Mouse (Mus musculus) forebrain, postnatal 0 days (tissue): ENCODE measurements around the gene Shank1. TPM values are rescaled to one million over a fixed set of nuclear protein-coding genes. Genes with fewer than 3 reads are reported as not detected.

Experiments
- ATAC-seq: fragments of 200-750 bp; cut with Nextera tagmentation; 2 replicates; pipeline ENCODE4 v1.8.0; 2017; ENCODE audit warnings: mild to moderate bottlenecking, moderate library complexity
- DNase-seq: peaks from one replicate; pipeline ENCODE4 v3.0.0-alpha.2; 2015
- H3K27ac ChIP-seq: fragments of 300-500 bp; sonication (generic); 2 replicates; pipeline ENCODE4 v1.5.1; 2014; ENCODE audit warnings: low read depth, mild to moderate bottlenecking, antibody characterized with exemption, low read length, moderate library complexity, mixed read lengths
- H3K27me3 ChIP-seq: fragments of 300-500 bp; sonication (generic); 2 replicates; pipeline ENCODE4 v1.6.1; 2014; ENCODE audit warnings: mild to moderate bottlenecking, low read length, mixed read lengths; ENCODE audit not compliant: insufficient read depth
- H3K36me3 ChIP-seq: fragments of 300-500 bp; sonication (generic); 2 replicates; pipeline ENCODE4 v1.6.1; 2014; ENCODE audit warnings: mild to moderate bottlenecking, moderate library complexity; ENCODE audit not compliant: insufficient read depth
- H3K4me1 ChIP-seq: fragments of 300-500 bp; sonication (generic); 2 replicates; pipeline ENCODE4 v1.6.1; 2014; ENCODE audit warnings: antibody characterized with exemption; ENCODE audit not compliant: insufficient read depth
- H3K4me2 ChIP-seq: fragments of 300-500 bp; sonication (generic); 2 replicates; pipeline ENCODE4 v1.6.1; 2014; ENCODE audit warnings: low read depth, mild to moderate bottlenecking, moderate library complexity
- H3K4me3 ChIP-seq: fragments of 300-500 bp; sonication (generic); 2 replicates; pipeline ENCODE4 v1.5.1; 2014; ENCODE audit warnings: low read depth, low read length, mixed read lengths
- H3K9ac ChIP-seq: fragments of 300-500 bp; sonication (generic); 2 replicates; pipeline ENCODE4 v1.6.1; 2014; ENCODE audit warnings: mild to moderate bottlenecking
- H3K9me3 ChIP-seq: fragments of 300-500 bp; sonication (generic); 2 replicates; pipeline ENCODE4 v1.6.1; 2016; ENCODE audit warnings: low read length
- CTCF ChIP-seq: sonication (generic); IDR thresholded peaks from 2 replicates; pipeline ENCODE4 v1.5.1; 2016; ENCODE audit warnings: antibody characterized with exemption, control low read depth, low read depth
- WGBS: fragments of 180-500 bp; shearing (Covaris S2); extraction: QIAGEN DNeasy Blood & Tissue Kit; methylation state at CpG from one replicate; pipeline ENCODE4 v1.1.7; 2014; 5-methylcytosine and 5-hydroxymethylcytosine counted together
- polyA plus RNA-seq: library from polyadenylated mRNA; unstranded; fragments of >200 nt; fragmentation: Nextera tagmentation; extraction: Ambion mirVana; gene quantifications from 2 replicates; pipeline ENCODE4 v1.2.1, GENCODE M21; 2015
- total RNA-seq: library from RNA; depleted of rRNA; stranded (reverse); fragments of >200 nt; gene quantifications from 2 replicates; pipeline ENCODE4 v1.2.3, GENCODE M21; 2014

Gene Shank1
- total and polyA plus RNA-seq, 2 experiments from 2014 or later: 29.7 to 34.2 TPM

DNA sequence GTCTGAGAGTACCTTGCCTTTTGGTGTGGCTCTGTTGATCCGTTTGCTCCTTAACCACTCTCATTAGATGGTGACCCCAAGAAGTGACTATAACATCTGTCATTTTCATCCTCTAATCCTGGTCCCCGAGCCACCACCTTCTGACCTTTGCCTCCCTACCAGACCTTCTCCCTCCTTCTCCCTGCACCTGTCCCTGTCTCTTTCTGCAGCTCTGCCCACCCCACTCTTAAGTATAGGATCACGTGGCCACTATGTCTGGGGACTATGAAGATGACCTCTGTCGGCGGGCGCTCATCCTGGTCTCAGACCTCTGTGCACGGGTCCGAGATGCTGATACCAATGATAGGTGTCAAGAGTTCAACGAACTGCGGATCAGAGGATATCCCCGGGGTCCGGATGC lies 75.7 kb downstream of the Shank1 start, which contains the start of gene 1700008O03Rik:
TSS of gene 1700008O03Rik (minus strand) at position 101 of the 400 bp plus-strand sequence.
- 82% methylated on average over 12 of the region's 12 CpGs for WGBS
- Histone ChIP-seq H3K27ac (peak within 1 kb of the TSS; percentile 92; the same call in 1 of the 2 replicates), H3K36me3 (no peaks in the 10 kb centered on the region), H3K9ac (peak within 1 kb of the TSS; percentile 83), H3K4me2 (peak within 1 kb of the TSS; percentile 93), H3K4me3 (peak within 1 kb of the TSS; percentile 58), H3K9me3 (no peaks in the 10 kb centered on the region), H3K4me1 (peaks cover 17% of the 10 kb centered on the region), H3K27me3 (no peaks in the 10 kb centered on the region)
- DNase-seq: no peak
- ATAC-seq: no peak
- TF ChIP-seq CTCF: no peak

DNA sequence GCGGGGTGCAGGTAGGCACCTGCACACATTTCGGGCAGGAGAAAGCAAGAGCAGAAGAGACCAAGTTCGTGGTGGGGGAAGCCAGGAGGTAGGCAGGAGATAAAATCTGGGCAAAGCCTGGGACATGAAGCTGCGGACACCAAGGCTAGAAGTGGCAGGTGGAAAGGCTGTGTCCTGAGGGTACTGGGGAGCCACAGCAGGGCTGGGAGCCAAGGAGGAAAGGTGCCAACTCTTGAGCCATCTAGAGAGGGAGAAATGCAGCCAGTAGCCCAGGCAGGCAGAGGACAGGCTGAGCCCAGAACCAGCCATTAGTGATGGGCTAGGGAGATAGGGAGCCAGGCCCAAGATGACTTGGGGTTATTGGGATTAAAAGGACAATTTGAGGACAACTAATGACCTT lies 81.8 kb downstream of the Shank1 start:
- ATAC-seq (no peak), DNase-seq (no peak)
- Histone ChIP-seq H3K9me3 (no peaks in the 10 kb centered on the region), H3K4me3 (no peak overlapping the region), H3K9ac (no peak overlapping the region), H3K27me3 (no peaks in the 10 kb centered on the region), H3K36me3 (no peaks in the 10 kb centered on the region; the same call in 1 of the 2 replicates), H3K4me2 (no peak overlapping the region), H3K4me1 (no peaks in the 10 kb centered on the region), H3K27ac (no peak overlapping the region)
- TF ChIP-seq CTCF: no peak
- 84% methylated on average over 4 of the region's 4 CpGs for WGBS

DNA sequence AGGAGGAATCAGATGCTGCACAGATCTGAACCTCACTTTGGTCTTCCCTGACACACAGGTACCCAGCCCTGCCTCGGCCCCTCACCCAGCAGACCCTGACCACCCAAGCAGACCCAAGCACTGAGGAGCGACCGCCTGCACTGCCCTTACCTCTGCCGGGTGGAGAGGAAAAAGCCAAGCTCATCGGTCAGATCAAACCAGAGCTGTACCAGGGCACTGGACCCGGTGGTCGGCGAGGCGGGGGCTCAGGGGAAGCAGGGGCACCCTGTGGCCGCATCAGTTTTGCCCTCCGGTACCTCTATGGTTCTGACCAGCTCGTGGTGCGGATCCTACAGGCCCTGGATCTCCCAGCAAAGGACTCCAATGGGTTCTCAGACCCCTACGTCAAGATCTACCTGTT lies 82.3 kb downstream of the Shank1 start:
- no peaks in the 10 kb centered on the region for H3K4me1 ChIP-seq
- ATAC-seq: no peak
- DNase-seq: no peak
- no peak for TF ChIP-seq CTCF
- H3K4me3 ChIP-seq: no peak overlapping the region
- 87% methylated on average over 14 of the region's 14 CpGs for WGBS
- H3K27me3 ChIP-seq: no peaks in the 10 kb centered on the region
- H3K4me2 ChIP-seq: no peak overlapping the region
- H3K9me3 ChIP-seq: no peaks in the 10 kb centered on the region
- H3K36me3 ChIP-seq: no peaks in the 10 kb centered on the region; the same call in 1 of the 2 replicates
- H3K9ac ChIP-seq: no peak overlapping the region
- H3K27ac ChIP-seq: no peak overlapping the region

- ATAC-seq (no peak), DNase-seq (no peak)
- Histone ChIP-seq H3K36me3 (no peaks in the 10 kb centered on the region; the same call in 1 of the 2 replicates), H3K27me3 (no peaks in the 10 kb centered on the region), H3K4me2 (no peak overlapping the region), H3K4me3 (no peak overlapping the region), H3K4me1 (no peaks in the 10 kb centered on the region), H3K9ac (no peak overlapping the region), H3K9me3 (no peaks in the 10 kb centered on the region), H3K27ac (no peak overlapping the region)
- WGBS: 94% methylated on average over 17 of the region's 17 CpGs
- no peak for TF ChIP-seq CTCF
These were observed 83.2 kb downstream of the Shank1 start for GRCm38 (mm10) chr7:44393284-44393683.

- H3K9me3 ChIP-seq: no peaks in the 10 kb centered on the region
- TF ChIP-seq CTCF: peak; percentile 82
- WGBS: 11% methylated on average over 3 of the region's 3 CpGs
- no peak overlapping the region for H3K27ac ChIP-seq
- ATAC-seq: peak; percentile 71
- H3K4me3 ChIP-seq: no peak overlapping the region
- no peaks in the 10 kb centered on the region; the same call in 1 of the 2 replicates for H3K36me3 ChIP-seq
- H3K9ac ChIP-seq: no peak overlapping the region
- H3K4me1 ChIP-seq: no peaks in the 10 kb centered on the region
- peak; percentile 63 for DNase-seq
- H3K4me2 ChIP-seq: no peak overlapping the region
- no peaks in the 10 kb centered on the region for H3K27me3 ChIP-seq
These were observed 88.5 kb downstream of the Shank1 start for GRCm38 (mm10) chr7:44398570-44398969.

GRCm38 (mm10) chr7:44401673-44402072 lies 91.6 kb downstream of the Shank1 start:
- no peaks in the 10 kb centered on the region for H3K9me3 ChIP-seq
- no peaks in the 10 kb centered on the region for H3K4me1 ChIP-seq
- H3K4me2 ChIP-seq: no peak overlapping the region
- H3K9ac ChIP-seq: no peak overlapping the region
- DNase-seq (no peak), ATAC-seq (no peak)
- no peak for TF ChIP-seq CTCF
- 88% methylated on average over 6 of the region's 6 CpGs for WGBS
- no peak overlapping the region for H3K27ac ChIP-seq
- no peaks in the 10 kb centered on the region for H3K27me3 ChIP-seq
- H3K36me3 ChIP-seq: no peaks in the 10 kb centered on the region
- no peak overlapping the region for H3K4me3 ChIP-seq

- peak overlapping the region; percentile 39 for H3K4me3 ChIP-seq
- H3K27ac ChIP-seq: peak overlapping the region; percentile 80
- no peaks in the 10 kb centered on the region for H3K4me1 ChIP-seq
- peak; percentile 100 for DNase-seq
- WGBS: 2% methylated on average over 27 of the region's 27 CpGs
- no peaks in the 10 kb centered on the region for H3K9me3 ChIP-seq
- peak; percentile 63 for TF ChIP-seq CTCF
- H3K36me3 ChIP-seq: no peaks in the 10 kb centered on the region
- ATAC-seq: peak; percentile 97
- H3K9ac ChIP-seq: peak overlapping the region; percentile 45
- peak overlapping the region; percentile 62 for H3K4me2 ChIP-seq
- H3K27me3 ChIP-seq: no peaks in the 10 kb centered on the region
These were observed 95.4 kb downstream of the Shank1 start for GRCm38 (mm10) chr7:44405346-44406014.
